Mouse (Mus musculus) liver, embryonic 14.5 days (tissue): Measurements from ENCODE around the gene Fgf14.

Experiments used
- CTCF ChIP-seq: IDR thresholded peaks from 2 replicates; pipeline ENCODE4 v1.5.1; 2016; ENCODE audit warnings: antibody characterized with exemption, low read depth, control low read depth
- EP300 ChIP-seq: IDR thresholded peaks from 2 replicates; pipeline ENCODE4 v1.6.1; 2016; ENCODE audit warnings: antibody characterized with exemption, low read depth

GRCm38 (mm10) chr14:124605031-124605743 lies 71.7 kb downstream of the Fgf14 start:
- TF ChIP-seq CTCF (no peak), EP300 (no peak)
